Mouse (Mus musculus) left cerebral cortex, postnatal 4 days (tissue): ENCODE results near the gene Slc5a4a. TPM values are rescaled to one million over a fixed set of nuclear protein-coding genes. Genes with fewer than 3 reads are reported as not detected.

Experiments used
- DNase-seq: peaks from one replicate; pipeline ENCODE4 v3.0.0-alpha.2; 2022
- intact Hi-C: fragments of 180-260 bp; cut with DNase I; formaldehyde crosslinking; loops from one replicate; pipeline ENCODE4 v1.15.1; 2025
- microRNA-seq: library from miRNA; unstranded; fragments of <30 nt; microRNA quantifications from one replicate; pipeline ENCODE4 v1.2.0, GENCODE M21; 2022
- total RNA-seq, 2 experiments: library from RNA; stranded (reverse); gene quantifications; 2 replicates each; pipeline ENCODE4 v1.2.3; 2021

Gene Slc5a4a
- total RNA-seq, 2 experiments from 2014 or later = not detected

- DNase-seq = no peak
- intact Hi-C loops = no loop called here
These were observed 66.9 kb downstream of the Slc5a4a start for GRCm38 (mm10) chr10:76214161-76214560.

- DNase-seq = no peak
These were observed 69.8 kb downstream of the Slc5a4a start for GRCm38 (mm10) chr10:76217056-76217455.

GRCm38 (mm10) chr10:76218240-76218639 is 71.0 kb downstream of the Slc5a4a start:
- DNase-seq = no peak
- intact Hi-C loops = no loop called here

More at GRCm38 (mm10) chr10:76217056-76217455, 69.8 kb downstream of the Slc5a4a start:
- intact Hi-C loops = no loop called here

GRCm38 (mm10) chr10:76225944-76226343 is 78.7 kb downstream of the Slc5a4a start:
- DNase-seq = no peak
- intact Hi-C loops = no loop called here

GRCm38 (mm10) chr10:76229627-76230026 is 82.4 kb downstream of the Slc5a4a start:
- no peak for DNase-seq
- intact Hi-C loops = no loop called here

GRCm38 (mm10) chr10:76237341-76238225 is 90.3 kb downstream of the Slc5a4a start, which contains the start of gene Prmt2:
Prmt2 (minus strand) TSS chr10:76237865.
- intact Hi-C loops = no loop called here
- DNase-seq = peak; percentile 96

Small RNAs within 50 kb of the gene (microRNA-seq; reads per million reads assigned to microRNA genes)
- not detected for gene Mir678

Other genes with a start within 250 kb of the Slc5a4a start
- gene Smarcb1, start 225.8 kb upstream of the Slc5a4a start, total RNA-seq = 100 to 1,000 TPM; 138 to 139 TPM
- gene Chchd10, start 214.3 kb upstream of the Slc5a4a start, total RNA-seq = 10 to 100 TPM; 39.2 to 59.6 TPM
- 10 to 100 TPM in 1 of 2 experiments, 1 to 10 TPM in 1; 9.9 to 10.7 TPM for gene Mmp11, start 211.0 kb upstream of the Slc5a4a start, total RNA-seq
- 1 to 10 TPM in 1 of 2 experiments, under 1 TPM in 1; 0.48 to 1.1 TPM for gene Gm867, start 206.8 kb upstream of the Slc5a4a start, total RNA-seq
- not detected for gene Vpreb3, start 204.4 kb upstream of the Slc5a4a start, total RNA-seq
- gene Gm5134, start 192.9 kb upstream of the Slc5a4a start, total RNA-seq = not detected
- 10 to 100 TPM; 10.3 to 11.4 TPM for gene Zfp280b, start 114.8 kb upstream of the Slc5a4a start, total RNA-seq
- gene Slc5a4b, start 36.5 kb upstream of the Slc5a4a start, total RNA-seq = not detected
- gene Prmt2, start 90.4 kb downstream of the Slc5a4a start, total RNA-seq = 100 to 1,000 TPM; 145 to 146 TPM
- 1 to 10 TPM; 5.4 to 6.4 TPM for gene S100b, start 106.4 kb downstream of the Slc5a4a start, total RNA-seq
- 10 to 100 TPM; 75.7 to 77.0 TPM for gene Dip2a, start 197.8 kb downstream of the Slc5a4a start, total RNA-seq